Mouse (Mus musculus): ENCODE measurements around the gene Kalrn. TPM values are rescaled to one million over a fixed set of nuclear protein-coding genes. Genes with fewer than 3 reads are reported as not detected.

Gene Kalrn
- polyA plus RNA-seq, 1 experiment from 2014 or later: 19.3 TPM

DNA sequence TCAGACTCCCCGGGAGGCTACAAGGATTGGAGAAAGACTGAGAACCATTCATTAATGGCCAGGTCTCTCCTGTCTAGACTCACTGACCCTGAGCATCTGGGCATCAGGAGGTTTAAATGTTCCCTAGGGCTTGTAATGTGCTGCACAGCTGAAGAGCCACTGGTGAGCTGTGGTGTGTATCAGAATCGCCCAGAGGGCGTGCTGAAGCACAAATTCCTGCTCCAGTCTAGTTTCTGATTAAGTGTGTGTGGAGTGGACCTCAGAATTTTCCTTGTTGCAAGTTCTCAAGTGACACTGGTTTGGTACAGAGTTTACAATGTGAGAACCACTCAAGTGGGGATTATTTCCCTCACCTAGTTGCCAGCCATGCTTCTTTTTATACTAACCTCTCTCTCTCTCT is 473.5 kb downstream of the Kalrn start:
- H3K36me3 ChIP-seq: no peaks in the 10 kb centered on the region
- H3K9ac ChIP-seq: no peak overlapping the region
- ATAC-seq (ENCODE audit: insufficient read depth, low FRiP score, low read depth): no peak
- 0 out of 2 replicates have a peak, but pooled peaks cover 10% of the 10 kb centered on the region for H3K4me1 ChIP-seq
- no peak overlapping the region for H3K27ac ChIP-seq
- no peak overlapping the region for H3K4me3 ChIP-seq (replicated peaks)
- WGBS: 85% methylated on average over 3 of the region's 3 CpGs
- H3K9me3 ChIP-seq: no peaks in the 10 kb centered on the region
- H3K27me3 ChIP-seq (replicated peaks): no peaks in the 10 kb centered on the region
- no peak overlapping the region for H3K4me2 ChIP-seq

- 2% methylated on average over 33 of the region's 34 CpGs for WGBS
- Histone ChIP-seq H3K27me3 (replicated peaks) (no peaks in the 10 kb centered on the region), H3K4me1 (peaks cover 20% of the 10 kb centered on the region; the same call in 1 of the 2 replicates), H3K9ac (peak overlapping the region; percentile 55), H3K36me3 (no peaks in the 10 kb centered on the region), H3K4me3 (replicated peaks) (peak overlapping the region; percentile 63), H3K9me3 (no peaks in the 10 kb centered on the region), H3K27ac (peak overlapping the region; percentile 78), H3K4me2 (peak overlapping the region; percentile 80)
- peak; percentile 89 for ATAC-seq (ENCODE audit: insufficient read depth, low FRiP score, low read depth)
Observed at GRCm38 (mm10) chr16:34095548-34096141, 477.7 kb downstream of the Kalrn start.

DNA sequence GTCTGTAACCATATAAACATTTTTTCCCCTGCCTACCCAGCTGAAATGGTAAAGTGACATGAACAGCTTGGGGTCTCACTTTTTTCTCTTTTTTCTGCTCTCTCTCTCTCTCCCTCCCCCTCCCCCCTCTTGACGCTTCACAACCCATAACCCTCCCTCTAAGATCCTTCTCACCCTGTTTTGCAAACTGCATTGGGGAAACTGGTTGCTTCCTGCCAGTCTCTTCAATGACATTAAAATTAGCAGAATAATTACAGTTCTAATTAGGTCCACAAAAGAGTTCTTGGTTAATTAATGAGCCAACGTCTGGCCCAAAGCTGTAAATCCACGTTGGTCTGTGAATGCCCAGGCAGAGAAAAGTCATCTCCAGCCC is 478.3 kb downstream of the Kalrn start:
- peaks cover 20% of the 10 kb centered on the region; the same call in 1 of the 2 replicates for H3K4me1 ChIP-seq
- no peaks in the 10 kb centered on the region for H3K9me3 ChIP-seq
- H3K4me2 ChIP-seq: peak overlapping the region; percentile 80
- no peak overlapping the region; the same call in 1 of the 2 replicates for H3K9ac ChIP-seq
- no peaks in the 10 kb centered on the region for H3K27me3 ChIP-seq (replicated peaks)
- WGBS: 2% methylated on average over 3 of the region's 3 CpGs
- ATAC-seq (ENCODE audit: insufficient read depth, low FRiP score, low read depth): no peak
- H3K4me3 ChIP-seq (replicated peaks): peak overlapping the region; percentile 63
- peak overlapping the region; percentile 78 for H3K27ac ChIP-seq
- no peaks in the 10 kb centered on the region for H3K36me3 ChIP-seq

DNA sequence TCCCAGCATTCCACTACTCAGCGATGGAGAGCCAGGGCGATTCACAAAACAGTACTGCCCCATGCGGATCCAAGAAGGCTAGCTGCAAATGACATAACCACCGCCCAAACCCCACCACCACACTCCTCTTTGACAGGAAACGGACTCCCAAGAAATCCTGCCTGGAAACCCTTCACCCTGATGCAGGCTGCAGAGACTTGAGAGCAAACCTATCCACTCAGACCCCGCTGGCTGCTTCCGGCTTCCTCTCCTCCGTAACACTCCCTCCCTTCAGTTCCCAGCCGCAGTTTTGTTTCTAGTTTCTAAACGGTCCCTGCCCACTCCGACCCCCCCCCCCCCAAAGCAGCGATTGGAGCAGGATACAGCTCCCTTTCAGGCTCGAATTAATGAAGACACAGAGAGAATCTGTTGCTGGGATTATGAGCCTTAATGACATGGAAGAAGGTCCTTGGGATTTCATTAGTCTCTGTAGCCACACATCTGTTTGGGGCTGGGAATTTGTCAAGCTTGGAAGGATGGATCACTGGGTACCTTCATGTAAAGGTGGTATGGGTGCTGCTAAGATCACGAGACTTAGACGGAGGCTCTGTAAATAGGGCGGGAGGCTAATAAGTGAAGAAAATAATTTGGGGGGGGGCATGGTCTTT is 478.8 kb downstream of the Kalrn start:
- Histone ChIP-seq H3K27ac (peak overlapping the region; percentile 65), H3K27me3 (replicated peaks) (no peaks in the 10 kb centered on the region), H3K4me1 (peaks cover 20% of the 10 kb centered on the region; the same call in 1 of the 2 replicates), H3K4me3 (replicated peaks) (peak overlapping the region; percentile 63), H3K36me3 (no peaks in the 10 kb centered on the region), H3K4me2 (peak overlapping the region; percentile 80), H3K9ac (no peak overlapping the region), H3K9me3 (no peaks in the 10 kb centered on the region)
- WGBS: 1% methylated on average over 16 of the region's 16 CpGs
- peak; percentile 40; the same call in 1 of the 2 replicates for ATAC-seq (ENCODE audit: insufficient read depth, low FRiP score, low read depth)

DNA sequence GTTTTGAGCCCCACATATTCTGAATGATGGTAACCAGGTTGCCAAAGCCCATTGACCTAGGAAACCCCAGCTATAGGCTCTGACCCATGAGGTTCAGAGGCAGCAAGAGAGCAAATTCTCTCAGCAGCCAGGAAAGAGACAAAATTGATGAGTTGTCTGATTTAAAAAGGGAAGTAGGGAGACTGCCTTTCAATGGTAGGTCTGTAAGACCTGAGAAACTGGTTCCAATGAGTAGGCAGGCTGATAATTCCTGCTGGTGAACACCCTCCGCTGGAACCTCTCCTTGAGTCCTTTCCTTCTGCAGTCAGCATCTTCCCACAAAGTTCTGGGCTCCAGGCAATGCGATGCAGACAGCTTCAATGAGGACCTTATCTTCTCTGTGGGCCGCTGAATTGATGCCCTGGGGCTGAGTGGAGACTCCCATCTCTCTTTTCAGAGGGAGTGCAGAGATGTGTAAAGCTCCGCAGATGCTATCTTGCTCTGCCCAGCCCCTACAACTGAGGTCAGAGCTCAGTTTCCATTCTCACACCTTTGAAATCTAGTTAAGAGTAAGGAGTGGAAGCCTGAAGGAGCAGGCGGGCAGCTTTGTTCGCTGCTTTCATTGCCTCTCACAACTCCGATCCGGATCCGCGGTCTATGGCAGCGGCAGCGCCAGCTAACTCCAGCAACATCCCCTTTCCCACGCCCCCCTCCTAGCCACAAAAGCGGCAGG is 479.4 kb downstream of the Kalrn start:
- ATAC-seq (ENCODE audit: insufficient read depth, low FRiP score, low read depth): no peak

DNA sequence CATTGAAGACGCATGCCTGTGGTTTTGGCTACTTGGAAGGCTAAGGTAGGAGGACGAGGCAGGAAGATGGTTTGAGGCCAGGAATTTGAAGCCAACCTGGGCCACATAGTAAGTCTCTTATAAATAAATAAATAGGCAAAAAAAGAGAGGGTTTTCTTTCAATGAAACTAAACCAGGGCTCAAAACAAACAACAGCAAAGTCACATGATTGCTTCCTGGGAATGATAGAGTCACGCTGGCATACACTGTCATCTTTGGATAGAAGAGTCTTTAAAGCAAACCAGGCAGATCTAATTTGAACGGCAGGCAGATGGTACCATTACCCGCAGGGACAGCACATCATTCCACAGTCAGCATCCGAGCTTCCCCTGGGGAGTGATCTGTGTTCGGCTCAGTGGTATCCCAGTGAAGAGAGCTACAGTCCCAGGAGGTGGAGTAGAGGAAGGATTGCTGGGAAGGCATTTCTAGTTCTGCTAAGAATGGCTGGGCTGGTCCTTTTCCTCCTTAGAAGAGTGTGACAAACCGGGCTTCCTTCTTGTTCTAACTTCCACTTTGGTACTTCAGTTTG is 483.7 kb downstream of the Kalrn start:
- no peak for ATAC-seq (ENCODE audit: insufficient read depth, low FRiP score, low read depth)
- WGBS: 59% methylated on average over 8 of the region's 8 CpGs
- H3K36me3 ChIP-seq: no peaks in the 10 kb centered on the region

More for the DNA sequence above, 479.4 kb downstream of the Kalrn start:
- no peaks in the 10 kb centered on the region for H3K9me3 ChIP-seq
- H3K27ac ChIP-seq: peak overlapping the region; percentile 65
- peaks cover 20% of the 10 kb centered on the region; the same call in 1 of the 2 replicates for H3K4me1 ChIP-seq
- H3K4me3 ChIP-seq (replicated peaks): peak overlapping the region; percentile 63
- no peaks in the 10 kb centered on the region for H3K36me3 ChIP-seq
- H3K9ac ChIP-seq: no peak overlapping the region
- peak overlapping the region; percentile 80 for H3K4me2 ChIP-seq
- no peaks in the 10 kb centered on the region for H3K27me3 ChIP-seq (replicated peaks)
- WGBS: 6% methylated on average over 14 of the region's 14 CpGs

DNA sequence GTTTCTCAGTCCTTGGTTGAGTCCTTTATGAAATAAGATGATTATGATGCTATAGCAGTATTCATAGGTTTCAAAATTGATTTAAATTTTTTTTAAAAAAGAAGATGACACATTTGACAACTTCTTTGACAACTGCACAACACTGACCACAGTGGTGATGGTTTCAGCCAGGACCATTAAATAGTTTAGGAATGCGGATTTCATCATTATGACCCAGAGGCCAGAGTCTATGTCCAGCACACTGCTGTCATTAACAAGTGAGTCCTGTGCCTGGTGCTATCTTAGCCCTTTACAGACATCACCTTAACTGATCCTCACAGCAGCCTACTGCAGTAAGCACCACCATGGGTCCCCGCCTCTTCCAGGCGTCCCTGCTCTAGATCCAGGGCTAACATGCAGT is 484.3 kb downstream of the Kalrn start:
- Histone ChIP-seq H3K36me3 (no peaks in the 10 kb centered on the region), H3K4me2 (no peak overlapping the region), H3K4me1 (peaks cover 22% of the 10 kb centered on the region), H3K9ac (no peak overlapping the region), H3K4me3 (replicated peaks) (no peak overlapping the region), H3K27me3 (replicated peaks) (no peaks in the 10 kb centered on the region), H3K9me3 (no peaks in the 10 kb centered on the region), H3K27ac (no peak overlapping the region)
- ATAC-seq (ENCODE audit: insufficient read depth, low FRiP score, low read depth): no peak
- WGBS: 80% methylated on average over 3 of the region's 3 CpGs

More for the DNA sequence above, 483.7 kb downstream of the Kalrn start:
- no peak overlapping the region for H3K4me2 ChIP-seq
- no peak overlapping the region for H3K27ac ChIP-seq
- H3K9me3 ChIP-seq: no peaks in the 10 kb centered on the region
- peaks cover 24% of the 10 kb centered on the region for H3K4me1 ChIP-seq
- no peaks in the 10 kb centered on the region for H3K27me3 ChIP-seq (replicated peaks)
- no peak overlapping the region for H3K9ac ChIP-seq
- no peak overlapping the region for H3K4me3 ChIP-seq (replicated peaks)

- H3K27me3 ChIP-seq (replicated peaks): no peaks in the 10 kb centered on the region
- no peak overlapping the region for H3K4me2 ChIP-seq
- WGBS: 45% methylated on average over 4 of the region's 4 CpGs
- peaks cover 16% of the 10 kb centered on the region for H3K4me1 ChIP-seq
- H3K4me3 ChIP-seq (replicated peaks): no peak overlapping the region
- H3K9me3 ChIP-seq: no peaks in the 10 kb centered on the region
- H3K27ac ChIP-seq: peak overlapping the region; percentile 16; the same call in 1 of the 2 replicates
- no peaks in the 10 kb centered on the region for H3K36me3 ChIP-seq
- no peak for ATAC-seq (ENCODE audit: insufficient read depth, low FRiP score, low read depth)
- H3K9ac ChIP-seq: no peak overlapping the region
Observed at GRCm38 (mm10) chr16:34088331-34088730, 485.0 kb downstream of the Kalrn start.

DNA sequence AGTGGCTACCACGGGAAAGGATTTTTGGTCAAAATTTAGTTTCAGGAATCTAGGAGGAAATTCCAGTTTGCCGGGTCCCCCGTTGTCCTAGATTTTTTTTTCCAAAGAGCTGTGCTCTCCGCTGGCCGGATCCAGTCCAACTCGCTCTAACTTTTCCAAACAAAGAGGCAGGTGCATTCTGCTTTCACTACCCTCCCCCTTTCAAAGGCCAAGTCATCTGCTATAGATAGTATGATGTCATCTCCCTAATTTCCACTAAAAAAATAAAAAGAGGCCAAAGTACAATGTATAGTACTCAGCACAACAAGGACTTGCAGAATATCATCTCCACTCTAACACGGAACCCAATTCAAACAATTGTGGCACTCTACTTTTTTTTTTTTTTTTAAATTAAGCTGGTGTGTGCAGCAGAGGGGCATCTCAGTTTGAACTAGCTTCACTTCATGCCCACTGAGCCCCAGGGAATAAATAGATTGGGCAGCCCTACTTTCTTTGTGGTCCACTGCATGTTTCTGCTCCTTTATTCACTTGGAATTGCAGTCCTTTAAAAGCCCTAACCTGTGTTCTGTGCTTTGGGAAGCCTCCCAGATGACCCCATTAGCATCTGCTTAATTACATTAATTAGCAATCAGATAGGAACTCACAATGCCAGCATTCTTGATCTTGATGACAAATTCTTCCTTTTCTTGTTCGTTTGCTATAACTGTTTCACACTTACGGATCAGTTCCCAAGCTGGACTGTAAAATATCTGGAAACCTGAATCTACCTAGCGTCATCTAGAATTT is 489.0 kb downstream of the Kalrn start:
- Histone ChIP-seq H3K9ac (no peak overlapping the region), H3K4me2 (no peak overlapping the region), H3K4me3 (replicated peaks) (no peak overlapping the region), H3K27me3 (replicated peaks) (no peaks in the 10 kb centered on the region), H3K36me3 (no peaks in the 10 kb centered on the region), H3K27ac (no peak overlapping the region), H3K4me1 (peaks cover 39% of the 10 kb centered on the region), H3K9me3 (no peaks in the 10 kb centered on the region)
- 71% methylated on average over 10 of the region's 10 CpGs for WGBS
- no peak for ATAC-seq (ENCODE audit: insufficient read depth, low FRiP score, low read depth)

- Histone ChIP-seq H3K9me3 (no peaks in the 10 kb centered on the region), H3K27me3 (replicated peaks) (no peaks in the 10 kb centered on the region), H3K4me3 (replicated peaks) (no peak overlapping the region), H3K36me3 (no peaks in the 10 kb centered on the region), H3K27ac (peak overlapping the region; percentile 82), H3K4me2 (no peak overlapping the region; the same call in 1 of the 2 replicates), H3K4me1 (peaks cover 37% of the 10 kb centered on the region; the same call in 1 of the 2 replicates), H3K9ac (no peak overlapping the region)
- 84% methylated on average over 5 of the region's 5 CpGs for WGBS
- no peak for ATAC-seq (ENCODE audit: insufficient read depth, low FRiP score, low read depth)
Observed at GRCm38 (mm10) chr16:34082494-34083469, 490.6 kb downstream of the Kalrn start.

Data from stomach, embryonic 15.5 days (tissue).